Mouse (Mus musculus): ENCODE results near the gene Gsta2. TPM values are rescaled to one million over a fixed set of nuclear protein-coding genes. Genes with fewer than 3 reads are reported as not detected.
"Not testable (repeated sequence)": the region's sequence is repeated elsewhere in the genome, so short reads cannot be mapped to it uniquely, and the experiment has no call there.

Gsta2 gene
- polyA plus RNA-seq, 1 experiment from 2014 or later, result not detected

DNA sequence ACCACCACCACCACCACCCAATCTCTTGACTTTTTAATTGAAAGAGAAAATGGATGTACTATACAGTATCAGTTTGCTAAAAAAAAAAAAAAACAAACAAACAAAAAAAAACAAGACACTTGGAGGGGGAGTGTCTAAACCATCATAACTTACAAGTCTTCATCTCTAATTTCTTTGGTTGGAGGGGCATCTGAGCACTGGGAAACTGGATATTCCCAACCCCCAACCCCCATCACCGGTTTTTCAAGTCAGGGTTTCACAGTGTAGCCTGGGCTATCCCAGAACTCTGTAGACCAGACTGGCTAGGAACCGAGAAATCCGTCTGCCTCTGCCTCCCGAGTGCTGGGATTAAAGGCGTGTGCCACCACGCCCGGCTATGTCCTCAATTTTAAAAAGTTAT, 14.2 kb upstream of the Gsta2 start:
- H3K4me1 ChIP-seq (replicated peaks; ENCODE audit: control insufficient read depth, insufficient read depth, low read length), result no peaks in the 10 kb centered on the region
- H3K9ac ChIP-seq (ENCODE audit: low read depth, low read length), result no peak overlapping the region
- WGBS, result 93% methylated on average over 7 of the region's 7 CpGs
- ATAC-seq (ENCODE audit: low FRiP score), result no peak
- H3K27me3 ChIP-seq (ENCODE audit: control insufficient read depth, insufficient read depth, low read length), result no peaks in the 10 kb centered on the region; the same call in 1 of the 2 replicates
- no peak for DNase-seq (ENCODE audit: low spot score)
- H3K4me2 ChIP-seq (replicated peaks; ENCODE audit: low read depth, low read length), result no peak overlapping the region
- no peak overlapping the region for H3K4me3 ChIP-seq (ENCODE audit: low read depth, low read length)
- no peaks in the 10 kb centered on the region for H3K36me3 ChIP-seq (ENCODE audit: control insufficient read depth, insufficient read depth, low read length)
- H3K27ac ChIP-seq (ENCODE audit: low read depth, low read length), result no peak overlapping the region
- no peaks in the 10 kb centered on the region for H3K9me3 ChIP-seq (ENCODE audit: control insufficient read depth, low read length)

DNA sequence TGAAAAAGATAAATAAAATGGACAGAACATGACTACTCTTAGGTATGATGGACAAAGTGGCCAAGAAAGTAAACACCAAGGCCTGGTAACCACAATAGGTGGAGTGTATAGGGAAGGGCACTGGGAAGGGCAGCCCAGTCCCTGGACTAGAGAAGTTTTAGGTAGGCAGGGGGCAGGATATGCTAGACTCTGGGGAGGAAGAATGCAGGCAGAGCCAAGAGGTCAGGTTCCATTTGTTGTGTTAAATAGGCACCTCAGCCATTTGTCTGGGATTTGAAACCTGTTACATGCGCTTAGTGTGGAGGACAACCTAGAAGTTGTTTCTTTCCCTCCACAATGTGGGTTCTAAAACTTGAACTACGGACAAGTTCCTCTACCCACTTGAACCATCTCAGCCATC, 13.8 kb upstream of the Gsta2 start:
- 80% methylated on average over 2 of the region's 2 CpGs for WGBS
- Histone ChIP-seq H3K36me3 (ENCODE audit: control insufficient read depth, insufficient read depth, low read length) (no peaks in the 10 kb centered on the region), H3K9me3 (ENCODE audit: control insufficient read depth, low read length) (no peaks in the 10 kb centered on the region), H3K4me3 (ENCODE audit: low read depth, low read length) (no peak overlapping the region), H3K4me1 (replicated peaks; ENCODE audit: control insufficient read depth, insufficient read depth, low read length) (no peaks in the 10 kb centered on the region), H3K4me2 (replicated peaks; ENCODE audit: low read depth, low read length) (no peak overlapping the region), H3K27ac (ENCODE audit: low read depth, low read length) (no peak overlapping the region), H3K9ac (ENCODE audit: low read depth, low read length) (no peak overlapping the region), H3K27me3 (ENCODE audit: control insufficient read depth, insufficient read depth, low read length) (no peaks in the 10 kb centered on the region; the same call in 1 of the 2 replicates)
- DNase-seq (ENCODE audit: low spot score) (no peak), ATAC-seq (ENCODE audit: low FRiP score) (no peak)

DNA sequence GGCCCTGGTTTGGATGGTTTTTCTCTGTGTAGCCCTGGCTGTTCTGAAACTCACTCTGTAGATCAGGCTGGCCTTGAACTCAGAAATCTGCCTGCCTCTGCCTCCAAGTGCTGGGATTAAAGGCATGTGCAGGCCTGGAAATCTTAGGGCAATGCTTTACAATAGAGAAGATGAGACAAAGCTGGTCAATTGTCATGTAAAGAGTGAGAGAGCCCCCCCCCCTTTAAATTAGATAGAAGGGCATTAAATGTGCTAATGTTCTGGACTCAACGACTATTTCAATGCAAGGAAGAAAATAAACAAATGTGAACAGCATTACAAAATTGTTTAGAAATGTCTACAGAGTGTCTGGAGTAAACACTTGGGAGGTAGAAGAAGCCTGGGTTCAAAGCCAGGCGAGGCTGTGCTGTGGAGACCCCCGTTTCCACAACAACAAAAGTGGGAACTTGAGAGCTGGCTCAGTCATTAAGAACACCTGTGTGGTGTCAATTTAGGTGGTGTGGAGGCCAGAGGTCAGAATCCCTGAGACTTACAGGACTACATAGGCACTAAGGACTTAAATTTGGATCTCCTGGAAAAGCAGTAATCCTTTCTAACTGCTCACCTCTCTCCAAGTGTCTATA, 13.2 kb upstream of the Gsta2 start:
- Histone ChIP-seq H3K4me3 (ENCODE audit: low read depth, low read length) (no peak overlapping the region), H3K9ac (ENCODE audit: low read depth, low read length) (no peak overlapping the region), H3K27me3 (ENCODE audit: control insufficient read depth, insufficient read depth, low read length) (no peaks in the 10 kb centered on the region; the same call in 1 of the 2 replicates), H3K27ac (ENCODE audit: low read depth, low read length) (no peak overlapping the region), H3K4me2 (replicated peaks; ENCODE audit: low read depth, low read length) (no peak overlapping the region), H3K9me3 (ENCODE audit: control insufficient read depth, low read length) (no peaks in the 10 kb centered on the region), H3K4me1 (replicated peaks; ENCODE audit: control insufficient read depth, insufficient read depth, low read length) (no peaks in the 10 kb centered on the region), H3K36me3 (ENCODE audit: control insufficient read depth, insufficient read depth, low read length) (no peaks in the 10 kb centered on the region)
- no peak for DNase-seq (ENCODE audit: low spot score)
- ATAC-seq (ENCODE audit: low FRiP score), result no peak
- 86% methylated on average over 3 of the region's 3 CpGs for WGBS

DNA sequence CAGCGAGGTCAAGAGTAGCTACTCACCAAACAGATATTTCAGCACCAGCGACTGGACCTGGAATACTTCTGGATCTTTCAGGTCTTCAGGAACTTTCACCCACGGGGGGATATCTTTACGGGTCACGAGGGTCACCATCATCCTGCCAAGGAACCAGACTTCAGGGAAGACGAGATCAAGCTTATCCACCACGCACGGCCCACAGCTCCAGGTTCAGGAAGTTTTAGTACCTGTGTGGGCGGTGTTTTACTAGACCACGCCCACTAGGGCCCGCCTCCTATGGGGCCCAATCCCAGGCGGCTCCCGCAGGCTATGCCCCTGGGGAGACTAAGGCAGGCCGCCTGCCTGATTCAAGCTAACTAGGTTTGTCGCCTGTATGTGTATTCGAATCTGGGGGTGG, 12.4 kb upstream of the Gsta2 start, which contains the start of gene Dppa5a:
Gene Dppa5a (minus strand): TSS at position 219 of the 400 bp plus-strand sequence.
- H3K4me3 ChIP-seq (ENCODE audit: low read depth, low read length); ATAC-seq (ENCODE audit: low FRiP score); H3K4me1 ChIP-seq (replicated peaks; ENCODE audit: control insufficient read depth, insufficient read depth, low read length); H3K27ac ChIP-seq (ENCODE audit: low read depth, low read length); H3K36me3 ChIP-seq (ENCODE audit: control insufficient read depth, insufficient read depth, low read length); H3K9me3 ChIP-seq (ENCODE audit: control insufficient read depth, low read length); H3K4me2 ChIP-seq (replicated peaks; ENCODE audit: low read depth, low read length); H3K9ac ChIP-seq (ENCODE audit: low read depth, low read length); H3K27me3 ChIP-seq (ENCODE audit: control insufficient read depth, insufficient read depth, low read length); DNase-seq (ENCODE audit: low spot score): not testable (repeated sequence)
- WGBS, result 95% methylated on average over 16 of the region's 16 CpGs

DNA sequence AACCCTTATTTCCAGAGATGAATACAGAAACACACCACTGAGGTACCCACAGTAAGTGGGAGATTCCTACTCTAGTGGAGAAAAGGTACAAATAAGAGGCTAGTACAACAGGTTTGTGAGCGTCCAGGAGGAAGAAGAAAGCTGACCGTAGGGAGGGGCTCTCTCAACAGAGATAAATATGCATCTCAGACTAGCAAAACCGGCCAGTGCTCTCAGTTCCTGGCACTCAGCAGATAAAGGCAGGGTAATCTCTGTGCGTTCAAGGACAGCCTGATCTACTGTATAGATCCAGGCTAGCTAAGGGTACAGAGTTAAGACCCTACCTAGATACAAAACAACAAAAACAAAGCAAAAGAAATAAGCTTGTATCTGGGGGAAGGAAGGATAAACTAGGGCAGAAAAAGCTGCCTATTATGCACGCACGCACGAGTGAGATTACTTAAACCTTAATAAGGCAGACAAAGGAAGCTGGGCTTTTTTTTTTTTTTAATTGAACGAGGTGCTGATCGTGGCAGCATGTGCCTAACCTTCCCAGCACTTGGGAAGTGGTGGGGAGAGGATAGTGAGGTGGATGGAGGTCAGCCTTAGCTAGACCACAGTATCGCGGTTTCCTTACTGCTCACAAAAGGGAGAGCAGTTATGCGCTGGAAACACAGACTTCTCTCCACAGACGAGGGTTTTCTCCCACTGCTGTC, 10.4 kb upstream of the Gsta2 start:
- Histone ChIP-seq H3K27ac (ENCODE audit: low read depth, low read length) (no peak overlapping the region), H3K9ac (ENCODE audit: low read depth, low read length) (no peak overlapping the region), H3K4me2 (replicated peaks; ENCODE audit: low read depth, low read length) (no peak overlapping the region), H3K4me3 (ENCODE audit: low read depth, low read length) (no peak overlapping the region), H3K27me3 (ENCODE audit: control insufficient read depth, insufficient read depth, low read length) (no peaks in the 10 kb centered on the region; the same call in 1 of the 2 replicates), H3K4me1 (replicated peaks; ENCODE audit: control insufficient read depth, insufficient read depth, low read length) (no peaks in the 10 kb centered on the region), H3K36me3 (ENCODE audit: control insufficient read depth, insufficient read depth, low read length) (no peaks in the 10 kb centered on the region), H3K9me3 (ENCODE audit: control insufficient read depth, low read length) (no peaks in the 10 kb centered on the region)
- WGBS, result 80% methylated on average over 12 of the region's 13 CpGs
- ATAC-seq (ENCODE audit: low FRiP score), result no peak
- no peak for DNase-seq (ENCODE audit: low spot score)

DNA sequence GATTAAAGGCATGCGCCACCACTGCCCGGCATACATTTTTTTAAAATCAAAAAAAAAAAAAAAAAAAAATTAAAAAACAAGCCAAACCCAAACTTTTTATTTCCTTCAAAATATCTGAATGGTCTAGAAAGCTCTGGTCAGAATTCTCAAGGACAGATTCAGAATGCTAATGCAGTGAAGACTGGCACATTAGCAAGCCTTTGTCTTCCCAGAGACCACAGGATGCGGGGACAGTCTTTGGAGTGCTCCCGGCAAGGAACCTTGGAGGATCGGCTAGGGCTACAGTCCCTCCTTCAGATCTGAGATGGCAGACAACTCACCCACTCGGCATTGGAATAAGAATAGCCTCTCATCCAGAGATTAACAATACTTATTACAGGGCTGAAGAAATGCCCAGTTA, 9.1 kb upstream of the Gsta2 start:
- Histone ChIP-seq H3K36me3 (ENCODE audit: control insufficient read depth, insufficient read depth, low read length) (no peaks in the 10 kb centered on the region), H3K27ac (ENCODE audit: low read depth, low read length) (no peak overlapping the region), H3K4me1 (replicated peaks; ENCODE audit: control insufficient read depth, insufficient read depth, low read length) (no peaks in the 10 kb centered on the region), H3K4me2 (replicated peaks; ENCODE audit: low read depth, low read length) (no peak overlapping the region), H3K4me3 (ENCODE audit: low read depth, low read length) (no peak overlapping the region), H3K9ac (ENCODE audit: low read depth, low read length) (no peak overlapping the region), H3K27me3 (ENCODE audit: control insufficient read depth, insufficient read depth, low read length) (no peaks in the 10 kb centered on the region; the same call in 1 of the 2 replicates), H3K9me3 (ENCODE audit: control insufficient read depth, low read length) (no peaks in the 10 kb centered on the region)
- no peak for ATAC-seq (ENCODE audit: low FRiP score)
- DNase-seq (ENCODE audit: low spot score), result no peak
- WGBS, result 88% methylated on average over 6 of the region's 6 CpGs

DNA sequence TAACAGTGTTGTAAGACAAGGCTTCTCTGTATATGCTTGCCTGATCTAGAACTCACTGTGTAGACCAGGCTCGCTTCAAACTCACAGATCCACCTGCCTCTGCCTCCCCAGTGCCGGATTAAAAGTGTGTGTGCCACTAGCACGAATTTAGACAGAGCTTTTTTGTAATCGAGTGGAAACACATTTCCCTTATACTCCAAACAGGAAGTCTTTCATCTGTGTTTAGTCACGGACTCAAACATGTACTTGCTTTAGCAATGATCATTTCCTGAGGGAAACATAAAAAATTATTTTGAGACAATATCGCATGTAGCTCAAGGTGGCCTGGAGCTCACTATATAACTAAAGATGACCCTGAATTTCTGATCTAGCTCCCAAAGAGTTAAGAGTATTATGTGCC, 7.8 kb upstream of the Gsta2 start:
- H3K9ac ChIP-seq (ENCODE audit: low read depth, low read length), result no peak overlapping the region
- DNase-seq (ENCODE audit: low spot score) (no peak), ATAC-seq (ENCODE audit: low FRiP score) (no peak)
- H3K27ac ChIP-seq (ENCODE audit: low read depth, low read length), result no peak overlapping the region
- no peaks in the 10 kb centered on the region for H3K4me1 ChIP-seq (replicated peaks; ENCODE audit: control insufficient read depth, insufficient read depth, low read length)
- H3K4me3 ChIP-seq (ENCODE audit: low read depth, low read length), result no peak overlapping the region
- WGBS, result 72% methylated on average over 6 of the region's 6 CpGs
- H3K27me3 ChIP-seq (ENCODE audit: control insufficient read depth, insufficient read depth, low read length), result no peaks in the 10 kb centered on the region; the same call in 1 of the 2 replicates
- H3K9me3 ChIP-seq (ENCODE audit: control insufficient read depth, low read length), result no peaks in the 10 kb centered on the region
- no peak overlapping the region for H3K4me2 ChIP-seq (replicated peaks; ENCODE audit: low read depth, low read length)
- H3K36me3 ChIP-seq (ENCODE audit: control insufficient read depth, insufficient read depth, low read length), result no peaks in the 10 kb centered on the region

DNA sequence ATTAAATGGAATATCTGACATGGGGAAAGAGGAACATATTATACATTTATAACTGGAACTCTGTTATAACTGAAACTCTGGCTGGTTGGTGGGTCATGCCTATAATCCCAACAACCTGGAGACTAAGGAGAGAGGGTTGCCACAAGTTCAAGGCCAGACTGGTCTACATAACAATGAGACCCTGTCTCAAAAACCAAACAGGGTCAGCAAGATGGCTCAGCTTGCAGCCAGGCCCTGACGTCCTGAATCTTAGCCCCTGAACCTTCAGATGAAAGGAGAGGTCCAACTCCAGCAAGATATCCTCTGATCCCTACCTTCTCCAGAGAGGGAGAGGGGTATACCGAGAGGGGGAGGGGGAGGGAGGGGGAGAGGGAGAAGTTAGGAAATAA, 4.9 kb upstream of the Gsta2 start:
- Histone ChIP-seq H3K4me3 (ENCODE audit: low read depth, low read length) (no peak overlapping the region), H3K27me3 (ENCODE audit: control insufficient read depth, insufficient read depth, low read length) (no peaks in the 10 kb centered on the region), H3K9ac (ENCODE audit: low read depth, low read length) (no peak overlapping the region), H3K9me3 (ENCODE audit: control insufficient read depth, low read length) (no peaks in the 10 kb centered on the region), H3K27ac (ENCODE audit: low read depth, low read length) (no peak overlapping the region), H3K36me3 (ENCODE audit: control insufficient read depth, insufficient read depth, low read length) (no peaks in the 10 kb centered on the region), H3K4me1 (replicated peaks; ENCODE audit: control insufficient read depth, insufficient read depth, low read length) (no peaks in the 10 kb centered on the region), H3K4me2 (replicated peaks; ENCODE audit: low read depth, low read length) (no peak overlapping the region)
- no peak for ATAC-seq (ENCODE audit: low FRiP score)
- 33% methylated on average over 2 of the region's 2 CpGs for WGBS
- no peak for DNase-seq (ENCODE audit: low spot score)

Data from hindbrain, embryonic 11.5 days (tissue).